Mouse (Mus musculus): Measurements from ENCODE around the gene B4galt5. TPM values are rescaled to one million over a fixed set of nuclear protein-coding genes. Genes with fewer than 3 reads are reported as not detected.

Gene B4galt5
- total RNA-seq, 2 experiments from 2014 or later: 18.5 to 19.8 TPM

GRCm38 (mm10) chr2:167307716-167308115 lies 41.3 kb downstream of the B4galt5 start:
- no peak for DNase-seq
- intact Hi-C loops (cut with DNase I): no loop called here

- peak; percentile 34 to 42 for DNase-seq
- intact Hi-C loops (cut with DNase I): no loop called here
These were observed 42.1 kb downstream of the B4galt5 start for GRCm38 (mm10) chr2:167306626-167307541.

- DNase-seq: no peak
- intact Hi-C loops (cut with DNase I): no loop called here
These were observed 42.7 kb downstream of the B4galt5 start for GRCm38 (mm10) chr2:167306273-167306594.

GRCm38 (mm10) chr2:167305382-167306272 lies 43.4 kb downstream of the B4galt5 start:
- intact Hi-C loops (cut with DNase I): no loop called here
- no peak for DNase-seq

GRCm38 (mm10) chr2:167304651-167305381 lies 44.2 kb downstream of the B4galt5 start:
- intact Hi-C loops (cut with DNase I): no loop called here
- no peak for DNase-seq

- intact Hi-C loops (cut with DNase I): no loop called here
- no peak for DNase-seq
These were observed 45.2 kb downstream of the B4galt5 start for GRCm38 (mm10) chr2:167303806-167304205.

GRCm38 (mm10) chr2:167303196-167303595 lies 45.8 kb downstream of the B4galt5 start:
- intact Hi-C loops (cut with DNase I): no loop called here
- no peak for DNase-seq

- intact Hi-C loops (cut with DNase I): no loop called here
- peak in 1 of 2 experiments; percentile 0 for DNase-seq
These were observed 46.3 kb downstream of the B4galt5 start for GRCm38 (mm10) chr2:167302641-167303040.

- peak in 1 of 2 experiments; percentile 0 for DNase-seq
- intact Hi-C loops (cut with DNase I): no loop called here
These were observed 47.0 kb downstream of the B4galt5 start for GRCm38 (mm10) chr2:167302031-167302430.

- no peak for DNase-seq
- intact Hi-C loops (cut with DNase I): no loop called here
These were observed 47.4 kb downstream of the B4galt5 start for GRCm38 (mm10) chr2:167301601-167302000.

GRCm38 (mm10) chr2:167300943-167301497 lies 48.0 kb downstream of the B4galt5 start:
- intact Hi-C loops (cut with DNase I): no loop called here
- DNase-seq: peak in 1 of 2 experiments; percentile 3

- DNase-seq: peak in 1 of 2 experiments; percentile 32
- intact Hi-C loops (cut with DNase I): loop anchor here (5.0 kb wide), 1 partner anchor 117 kb away; no protein-coding TSS in a partner anchor
These were observed 48.9 kb downstream of the B4galt5 start for GRCm38 (mm10) chr2:167299861-167300667.

GRCm38 (mm10) chr2:167298729-167299705 lies 50.0 kb downstream of the B4galt5 start:
- peak; percentile 1 to 4 for DNase-seq
- intact Hi-C loops (cut with DNase I): loop anchor here (5.0 kb wide), 1 partner anchor 118 kb away; no protein-coding TSS in a partner anchor

- peak; percentile 0 for DNase-seq
- intact Hi-C loops (cut with DNase I): loop anchor here (5.0 kb wide), 1 partner anchor 119 kb away; no protein-coding TSS in a partner anchor
These were observed 51.0 kb downstream of the B4galt5 start for GRCm38 (mm10) chr2:167297985-167298384.

- intact Hi-C loops (cut with DNase I): loop anchor here (5.0 kb wide), 1 partner anchor 122 kb away; no protein-coding TSS in a partner anchor
These were observed 54.1 kb downstream of the B4galt5 start for GRCm38 (mm10) chr2:167294926-167295325.

GRCm38 (mm10) chr2:167294216-167294615 lies 54.8 kb downstream of the B4galt5 start:
- DNase-seq: peak in 1 of 2 experiments; percentile 1
- intact Hi-C loops (cut with DNase I): no loop called here

More at GRCm38 (mm10) chr2:167294926-167295325, 54.1 kb downstream of the B4galt5 start:
- DNase-seq: peak in 1 of 2 experiments; percentile 3

- intact Hi-C loops (cut with DNase I): no loop called here
- DNase-seq: peak in 1 of 2 experiments; percentile 9
These were observed 55.5 kb downstream of the B4galt5 start for GRCm38 (mm10) chr2:167293289-167294085.
